Comparison of ENCODE assay signal across 8 mouse cellular contexts in the genomic region with DNA sequence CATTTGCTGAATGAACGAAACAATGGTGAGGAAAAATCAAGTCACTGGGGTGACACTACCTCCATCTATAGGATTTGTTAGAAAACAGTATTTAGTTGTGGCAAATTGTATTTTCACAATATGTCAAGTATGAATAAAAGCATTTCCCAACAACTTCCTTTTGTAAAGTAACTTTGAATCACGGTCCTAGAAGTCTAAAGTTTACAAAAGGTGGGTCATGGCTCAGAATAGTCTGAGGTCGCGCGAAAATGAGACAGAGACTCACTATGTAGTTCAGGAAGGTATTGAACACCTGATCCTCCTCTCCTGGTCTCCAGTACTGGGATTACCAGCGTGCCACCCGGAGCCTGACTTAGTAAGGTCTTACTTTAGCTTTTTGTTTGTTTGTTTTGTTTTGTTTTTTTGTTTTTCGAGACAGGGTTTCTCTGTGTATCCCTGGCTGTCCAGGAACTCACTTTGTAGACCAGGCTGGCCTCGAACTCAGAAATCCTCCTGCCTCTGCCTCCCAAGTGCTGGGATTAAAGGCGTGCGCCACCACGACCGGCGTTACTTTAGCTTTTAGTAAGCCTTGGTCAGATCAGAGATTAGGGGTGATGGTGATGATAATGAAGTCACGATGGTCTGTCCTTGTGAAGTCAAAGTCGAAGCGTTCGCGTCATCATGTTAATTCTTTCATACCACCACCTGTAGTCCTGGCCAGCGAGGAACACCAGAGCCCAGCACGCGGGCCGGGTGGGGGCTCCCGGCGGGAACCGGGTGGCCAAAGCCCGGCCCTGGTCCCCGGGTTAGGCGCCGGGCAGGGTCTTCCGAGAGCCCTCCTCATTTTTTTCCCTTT. TPM values are rescaled to one million over a fixed set of nuclear protein-coding genes. Genes with fewer than 3 reads are reported as not detected.
DNase-seq lines count a peak whose midpoint lies in the region; ATAC-seq and TF ChIP-seq lines count a peak whose summit lies in the region.

TSS of gene Atl3 (plus strand) at position 689 of the 835 bp plus-strand sequence.

- peaks cover 11% of the 10 kb centered on the region; the same call in 1 of the 2 replicates for H3K4me1 ChIP-seq in kidney, adult 2 months (ENCODE audit: control insufficient read depth, insufficient read depth, low read length)
- H3K4me1 ChIP-seq in E14TG2a.4 (replicated peaks; ENCODE audit: low read depth, low read length), result peaks cover 43% of the 10 kb centered on the region
- H3K4me1 ChIP-seq in embryonic facial prominence, embryonic 11.5 days (ENCODE audit: control insufficient read depth, insufficient read depth, low read length), result no peaks in the 10 kb centered on the region
- H3K4me1 ChIP-seq in limb, embryonic 14.5 days (ENCODE audit: control insufficient read depth, insufficient read depth, low read length), result no peaks in the 10 kb centered on the region
- peaks cover 2% of the 10 kb centered on the region; the same call in 1 of the 2 replicates for H3K4me1 ChIP-seq in olfactory bulb, adult 2 months (ENCODE audit: control insufficient read depth, insufficient read depth, low read length)

- ATAC-seq in embryonic facial prominence, embryonic 11.5 days (replicated peaks; ENCODE audit: insufficient number of reproducible peaks, low FRiP score, low TSS enrichment, low read depth), result no peak
- ATAC-seq in limb, embryonic 14.5 days (ENCODE audit: low FRiP score, low read depth), result no peak

- WGBS in kidney, adult 2 months, result 26% methylated on average over 31 of the region's 31 CpGs
- 29% methylated on average over 31 of the region's 31 CpGs for WGBS in embryonic facial prominence, embryonic 11.5 days
- 30% methylated on average over 31 of the region's 31 CpGs for WGBS in limb, embryonic 14.5 days
- WGBS in olfactory bulb, adult 2 months, result 27% methylated on average over 31 of the region's 31 CpGs

- no peaks in the 10 kb centered on the region for H3K36me3 ChIP-seq in kidney, adult 2 months (ENCODE audit: control insufficient read depth, insufficient read depth, low read length)
- H3K36me3 ChIP-seq in E14TG2a.4 (ENCODE audit: insufficient read depth, low read length), result peaks cover 3% of the 10 kb centered on the region; the same call in 1 of the 2 replicates
- H3K36me3 ChIP-seq in embryonic facial prominence, embryonic 11.5 days (replicated peaks; ENCODE audit: control insufficient read depth, insufficient read depth, low read depth, low read length), result no peaks in the 10 kb centered on the region
- no peaks in the 10 kb centered on the region for H3K36me3 ChIP-seq in limb, embryonic 14.5 days (ENCODE audit: control insufficient read depth, insufficient read depth, low read length)

- TF ChIP-seq CTCF in kidney, adult 2 months (conservative IDR thresholded peaks at IDR 0.05; ENCODE audit: insufficient read depth, insufficient read length, low read depth, low read length), result no peak
- TF ChIP-seq CTCF in E14TG2a.4 (conservative IDR thresholded peaks at IDR 0.05; ENCODE audit: low read length), result no peak
- TF ChIP-seq CTCF in olfactory bulb, adult 2 months (IDR thresholded peaks at IDR 0.05; ENCODE audit: insufficient read depth, low read depth, low read length), result no peak

- H3K9me3 ChIP-seq in E14TG2a.4 (ENCODE audit: low read length), result no peaks in the 10 kb centered on the region
- no peaks in the 10 kb centered on the region for H3K9me3 ChIP-seq in embryonic facial prominence, embryonic 11.5 days (replicated peaks; ENCODE audit: control insufficient read depth, low read length)
- no peaks in the 10 kb centered on the region for H3K9me3 ChIP-seq in limb, embryonic 14.5 days (ENCODE audit: control insufficient read depth, low read length)

- peak within 1 kb of the TSS; percentile 93 for H3K27ac ChIP-seq in kidney, adult 2 months (ENCODE audit: insufficient read depth, low read depth, low read length)
- peak within 1 kb of the TSS; percentile 72 for H3K27ac ChIP-seq in embryonic facial prominence, embryonic 11.5 days (replicated peaks; ENCODE audit: low read depth, low read length)
- peak within 1 kb of the TSS; percentile 95 for H3K27ac ChIP-seq in limb, embryonic 14.5 days (replicated peaks; ENCODE audit: low read depth, low read length)
- H3K27ac ChIP-seq in olfactory bulb, adult 2 months (ENCODE audit: insufficient read depth, low read depth, low read length), result peak within 1 kb of the TSS; percentile 88

- H3K9ac ChIP-seq in embryonic facial prominence, embryonic 11.5 days (replicated peaks; ENCODE audit: low read length), result peak within 1 kb of the TSS; percentile 62
- H3K9ac ChIP-seq in limb, embryonic 14.5 days (ENCODE audit: low read depth, low read length, severe bottlenecking), result peak within 1 kb of the TSS; percentile 84

- H3K27me3 ChIP-seq in kidney, adult 2 months (replicated peaks; ENCODE audit: control insufficient read depth, insufficient read depth, low read length), result no peaks in the 10 kb centered on the region
- no peaks in the 10 kb centered on the region for H3K27me3 ChIP-seq in E14TG2a.4 (ENCODE audit: insufficient read depth, low read length)
- H3K27me3 ChIP-seq in embryonic facial prominence, embryonic 11.5 days (ENCODE audit: control insufficient read depth, insufficient read depth, low read length), result no peaks in the 10 kb centered on the region
- H3K27me3 ChIP-seq in limb, embryonic 14.5 days (ENCODE audit: control insufficient read depth, insufficient read depth, low read length), result no peaks in the 10 kb centered on the region

- peak within 1 kb of the TSS; percentile 52 for H3K4me2 ChIP-seq in embryonic facial prominence, embryonic 11.5 days (ENCODE audit: low read depth, low read length)
- H3K4me2 ChIP-seq in limb, embryonic 14.5 days (replicated peaks; ENCODE audit: low read depth, low read length, severe bottlenecking), result peak within 1 kb of the TSS; percentile 65

- intact Hi-C loops in heart, postnatal 36 days (cut with DNase I), result no loop called here

- DNase-seq in kidney, adult 2 months, result peak; percentile 15
- no peak for DNase-seq in kidney, postnatal 14 days
- DNase-seq in embryonic facial prominence, embryonic 11.5 days (ENCODE audit: low spot score), result no peak
- DNase-seq in heart, postnatal 36 days, result no peak
- no peak for DNase-seq in limb, embryonic 14.5 days (ENCODE audit: low spot score)
- DNase-seq in urinary bladder, postnatal 36 days (ENCODE audit: low spot score in 2 of 2), result no peak

- TF ChIP-seq POLR2A in kidney, adult 2 months (IDR thresholded peaks at IDR 0.05; ENCODE audit: low read depth, low read length), result no peak
- TF ChIP-seq POLR2A in limb, embryonic 14.5 days (IDR thresholded peaks at IDR 0.05; ENCODE audit: borderline replicate concordance, extremely low read depth, insufficient read depth, insufficient read length), result no peak
- TF ChIP-seq POLR2A in olfactory bulb, adult 2 months (IDR thresholded peaks at IDR 0.05; ENCODE audit: insufficient read depth, low read depth, low read length), result no peak; the same call in none of the 2 replicates

- peak within 1 kb of the TSS; percentile 59 for H3K4me3 ChIP-seq in kidney, adult 2 months (ENCODE audit: insufficient read depth, low read depth, low read length)
- peak within 1 kb of the TSS; percentile 93 for H3K4me3 ChIP-seq in E14TG2a.4 (replicated peaks; ENCODE audit: low read length)
- peak within 1 kb of the TSS; percentile 43 for H3K4me3 ChIP-seq in embryonic facial prominence, embryonic 11.5 days (ENCODE audit: low read depth, low read length)
- peak within 1 kb of the TSS; percentile 67 for H3K4me3 ChIP-seq in limb, embryonic 14.5 days (replicated peaks; ENCODE audit: low read length)
- H3K4me3 ChIP-seq in olfactory bulb, adult 2 months (ENCODE audit: insufficient read depth, low read depth, low read length), result peak within 1 kb of the TSS; percentile 61

RNA-seq across cellular contexts. Expression of gene Atl3, which starts in this region (rescaled TPM):
- polyA plus RNA-seq in kidney, adult 2 months (2012; rRNA removed), result 12.7 and 20.4 TPM in 2 replicates
- polyA plus RNA-seq in embryonic facial prominence, embryonic 11.5 days (2014; fragmentation: Nextera tagmentation; extraction: Ambion mirVana), result 9.4 and 11.9 TPM in 2 replicates
- 10 to 100 TPM; 17.2 to 20.1 TPM for total RNA-seq in heart, postnatal 36 days (2021)
- polyA plus RNA-seq in limb, embryonic 14.5 days (2012; rRNA removed), result 31.6 and 32.9 TPM in 2 replicates
- 19.0 and 20.4 TPM in 2 replicates for polyA plus RNA-seq in limb, embryonic 14.5 days (2014; fragmentation: Nextera tagmentation; extraction: Ambion mirVana)
- not detected in 2 replicates for polyA plus RNA-seq in olfactory bulb, adult 2 months (2012; ENCODE audit: insufficient read depth, insufficient read length, low replicate concordance, missing spikeins)

Comparison
In these comparisons a context has a peak if more than half of its experiments do, and no peak if none do; other contexts are left out.
1. RNA of gene Atl3 (polyA plus RNA-seq): 19.0 to 32.9 TPM in limb, embryonic 14.5 days, 12.7 to 20.4 TPM in kidney, adult 2 months and 9.4 to 11.9 TPM in embryonic facial prominence, embryonic 11.5 days; not detected in olfactory bulb, adult 2 months; every median in the first group is over 10 times any median in the second.
2. H3K4me3 ChIP-seq: peak in every context shown above with its lines; median percentile 93 in E14TG2a.4; 67 in limb, embryonic 14.5 days; 61 in olfactory bulb, adult 2 months; 59 in kidney, adult 2 months; 43 in embryonic facial prominence, embryonic 11.5 days.
3. Peak in every context shown above with its lines, with median percentiles within 50 percentile points of each other: H3K27ac ChIP-seq.